Mouse (Mus musculus) gastrocnemius, adult 18-20 months (tissue): ENCODE data around the gene Poln. TPM values are rescaled to one million over a fixed set of nuclear protein-coding genes. Genes with fewer than 3 reads are reported as not detected.

ENCODE experiments used
- DNase-seq: peaks from one replicate; pipeline ENCODE4 v3.0.0; 2021; ENCODE audit warnings: low spot score
- total RNA-seq, 2 experiments: library from RNA; stranded (reverse); gene quantifications; 2 replicates each; pipeline ENCODE4 v1.2.3; 2021

The Poln gene
- total RNA-seq, 2 experiments from 2014 or later, result 0.68 to 0.78 TPM

- no peak for DNase-seq
These were observed 174.3 kb downstream of the Poln start for GRCm38 (mm10) chr5:33994671-33995625.

DNA sequence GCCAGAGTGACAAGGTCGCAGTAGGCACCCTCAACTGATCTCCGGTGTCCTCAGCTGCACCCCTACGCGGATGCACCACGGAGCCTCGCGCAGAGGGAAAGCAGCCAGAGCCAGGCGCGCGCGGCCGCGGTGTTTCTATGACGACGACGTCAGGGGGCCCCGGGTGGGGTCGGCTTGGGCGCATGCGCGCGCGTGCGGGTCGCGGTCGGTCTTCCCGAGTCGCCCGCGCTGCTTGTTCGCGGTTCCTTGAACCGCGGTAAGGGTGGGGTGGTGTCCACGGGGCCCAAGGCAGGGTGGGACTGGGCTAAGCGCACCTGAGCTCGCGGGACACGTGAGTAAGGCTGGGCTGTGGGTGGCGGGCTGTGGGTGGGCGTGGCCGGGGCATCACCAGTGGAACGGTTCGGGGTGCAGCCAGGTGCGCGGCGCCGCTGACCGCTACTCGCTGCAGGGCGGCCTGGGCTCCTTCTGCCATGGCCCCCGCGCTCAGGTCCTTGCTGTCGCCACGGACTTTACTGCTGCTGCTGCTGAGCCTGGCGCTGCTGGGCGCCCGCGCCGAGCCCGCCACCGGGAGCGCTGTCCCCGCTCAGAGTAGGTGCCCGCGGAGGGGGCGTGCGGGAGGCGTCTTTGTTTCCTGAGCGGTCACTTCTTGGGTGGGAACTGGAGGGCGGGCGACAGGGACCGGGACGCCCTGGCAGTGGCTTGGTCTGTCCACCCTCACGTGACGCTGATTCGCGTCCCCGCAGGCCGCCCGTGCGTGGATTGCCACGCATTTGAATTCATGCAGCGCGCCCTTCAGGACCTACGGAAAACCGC, 185.7 kb downstream of the Poln start, which contains the start of gene Gm1673:
Gene Gm1673, plus strand, starts transcription at position 125 of the 813 bp plus-strand sequence.
- DNase-seq, result peak; percentile 22

GRCm38 (mm10) chr5:33982731-33983259, 186.5 kb downstream of the Poln start:
- no peak for DNase-seq

DNA sequence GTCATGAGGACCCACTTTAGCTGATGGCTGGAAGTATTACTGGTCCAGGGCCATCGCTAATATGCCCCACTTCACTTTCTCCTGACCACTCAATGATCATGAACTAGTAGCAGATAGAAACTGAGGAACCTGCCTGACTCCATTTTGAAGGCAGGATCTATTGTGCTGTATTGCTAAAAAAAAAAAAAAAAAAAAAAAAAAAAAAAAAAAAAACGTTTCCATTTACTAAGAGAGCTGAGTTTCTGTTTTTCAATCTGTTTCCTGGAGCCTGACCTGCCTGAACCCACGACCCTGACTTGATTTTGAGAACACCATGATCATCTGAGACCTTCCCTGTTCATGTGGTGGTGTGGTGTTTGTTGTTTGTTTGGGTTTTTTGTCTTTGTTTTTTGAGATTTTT, 193.0 kb downstream of the Poln start:
- DNase-seq, result no peak

DNA sequence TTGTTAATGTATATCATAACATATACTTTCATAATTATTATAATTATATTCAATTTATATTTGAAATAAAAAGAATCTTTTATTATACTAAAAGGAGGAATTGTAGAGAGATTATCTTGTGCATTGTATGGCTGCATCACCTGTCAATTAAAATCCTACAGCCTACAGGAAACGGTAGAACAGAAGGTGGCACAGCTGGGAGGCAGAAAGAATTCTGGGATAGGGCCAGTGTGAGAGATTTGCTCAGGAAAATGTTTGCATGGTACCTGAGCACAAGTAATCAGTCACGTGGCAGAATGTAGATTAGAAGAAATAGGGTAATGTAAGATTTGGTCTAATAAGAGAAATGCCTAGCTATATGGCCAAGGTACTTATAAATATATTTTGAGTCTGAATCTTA, 194.5 kb downstream of the Poln start:
- no peak for DNase-seq

- no peak for DNase-seq
These were observed 209.9 kb downstream of the Poln start for GRCm38 (mm10) chr5:33959382-33959781.

Other genes starting within 250 kb of the Poln start
- gene Nelfa, start 233.0 kb downstream of the Poln start, total RNA-seq, result 1 to 10 TPM; 6.7 to 7.1 TPM
- not detected for gene Gm1673, start 186.0 kb downstream of the Poln start, total RNA-seq
- under 1 TPM; 0.18 to 0.26 TPM for gene Nat8l, start 173.5 kb downstream of the Poln start, total RNA-seq
- 1 to 10 TPM; 2.7 to 2.8 TPM for gene Haus3, start 79 bp upstream of the Poln start, total RNA-seq
- 10 to 100 TPM; 24.5 to 25.4 TPM for gene Mxd4, start 18.3 kb upstream of the Poln start, total RNA-seq
- gene Zfyve28, start 119.0 kb upstream of the Poln start, total RNA-seq, result under 1 TPM; 0.41 to 0.69 TPM
- not detected for gene Cfap99, start 119.2 kb upstream of the Poln start, total RNA-seq
- 10 to 100 TPM; 18.1 to 18.6 TPM for gene Rnf4, start 166.8 kb upstream of the Poln start, total RNA-seq
- gene Fam193a, start 200.5 kb upstream of the Poln start, total RNA-seq, result 10 to 100 TPM; 14.6 to 15.2 TPM